Mouse (Mus musculus) brain, embryonic 14.5 days (tissue): ENCODE measurements around the gene Rbfox3.

Experiments used
- CTCF ChIP-seq: fragments of 200-500 bp; IDR thresholded peaks from 2 replicates; pipeline ENCODE4 v1.5.1; 2012; ENCODE audit warnings: inconsistent platforms, mild to moderate bottlenecking, moderate library complexity, borderline replicate concordance; ENCODE audit not compliant: insufficient read depth, insufficient read length; ENCODE audit errors: extremely low read depth
- POLR2A ChIP-seq: fragments of 200-500 bp; IDR thresholded peaks from 2 replicates; pipeline ENCODE4 v1.6.1; 2012; ENCODE audit warnings: mild to moderate bottlenecking, inconsistent platforms, borderline replicate concordance; ENCODE audit not compliant: poor library complexity, insufficient read depth, insufficient read length, severe bottlenecking; ENCODE audit errors: extremely low read depth

- TF ChIP-seq CTCF (no peak), POLR2A (no peak)
These were observed 196.5 kb downstream of the Rbfox3 start for GRCm38 (mm10) chr11:118714601-118715524.
